Mouse (Mus musculus): ENCODE results near the gene Akap8. TPM values are rescaled to one million over a fixed set of nuclear protein-coding genes. Genes with fewer than 3 reads are reported as not detected.

Gene Akap8
- total RNA-seq, 2 experiments from 2014 or later, result 71.1 to 94.8 TPM

DNA sequence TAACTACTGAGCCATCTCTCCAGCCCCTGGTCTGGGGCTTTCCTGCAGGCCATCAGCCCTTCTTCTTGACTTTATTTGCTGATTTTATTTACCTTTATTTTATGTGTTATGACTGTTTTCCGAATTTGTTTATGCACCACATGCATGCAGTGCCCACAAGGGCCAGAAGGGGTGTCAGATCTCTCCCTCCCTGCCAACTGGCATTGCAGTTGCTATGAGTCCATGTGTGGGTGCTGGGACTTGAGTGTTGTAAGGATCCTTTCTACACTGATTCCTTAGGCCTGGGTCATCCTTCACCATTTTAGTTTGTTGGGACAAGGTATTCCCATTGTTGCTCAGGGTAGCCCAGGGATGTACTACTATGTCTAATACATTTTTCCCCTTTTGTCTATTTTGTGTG is 22.9 kb downstream of the Akap8 start:
- intact Hi-C loops (cut with DNase I), result no loop called here
- no peak for DNase-seq (ENCODE audit: low spot score in 2 of 2)

- intact Hi-C loops (cut with DNase I), result no loop called here
- DNase-seq (ENCODE audit: low spot score in 2 of 2), result no peak
Observed at GRCm38 (mm10) chr17:32295901-32296300, 25.1 kb downstream of the Akap8 start.

GRCm38 (mm10) chr17:32295160-32295559 is 25.9 kb downstream of the Akap8 start:
- intact Hi-C loops (cut with DNase I), result no loop called here
- no peak for DNase-seq (ENCODE audit: low spot score in 2 of 2)

DNA sequence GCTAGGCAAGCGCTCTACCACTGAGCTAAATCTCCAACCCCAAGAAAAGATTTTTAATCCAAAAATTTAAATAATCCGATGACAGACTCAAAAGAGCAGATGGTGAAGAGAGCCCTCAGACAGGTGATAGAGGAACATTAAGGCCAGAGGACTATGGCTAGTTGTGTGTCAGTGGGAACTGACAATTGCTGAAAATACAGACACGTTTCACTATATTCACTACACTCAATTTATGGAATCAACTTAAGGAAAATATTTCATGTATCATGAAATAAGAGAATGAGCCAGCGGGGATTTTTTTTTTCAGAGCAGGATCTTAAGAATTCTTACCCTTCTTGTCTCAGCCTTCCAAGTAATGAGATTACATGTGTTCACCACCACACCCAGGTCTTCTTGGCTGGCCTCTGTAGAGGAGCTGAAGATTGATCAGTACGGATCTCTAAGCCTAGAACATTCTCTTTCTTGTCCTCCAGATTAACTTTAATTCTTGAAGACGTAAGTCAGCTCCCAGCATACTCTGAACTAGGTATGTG is 35.8 kb downstream of the Akap8 start:
- intact Hi-C loops (cut with DNase I), result loop anchor here (10.0 kb wide), 1 partner anchor 140 kb away; no protein-coding TSS in a partner anchor
- no peak for DNase-seq (ENCODE audit: low spot score in 2 of 2)

- intact Hi-C loops (cut with DNase I), result loop anchor here (1.0 to 10.0 kb wide), 3 partner anchors 36 to 140 kb away; no protein-coding TSS in a partner anchor
- peak; percentile 94 to 96 for DNase-seq (ENCODE audit: low spot score in 2 of 2)
Observed at GRCm38 (mm10) chr17:32284262-32285137, 36.5 kb downstream of the Akap8 start, which contains the start of gene Brd4. Brd4 (minus strand) TSS chr17:32284722.

DNA sequence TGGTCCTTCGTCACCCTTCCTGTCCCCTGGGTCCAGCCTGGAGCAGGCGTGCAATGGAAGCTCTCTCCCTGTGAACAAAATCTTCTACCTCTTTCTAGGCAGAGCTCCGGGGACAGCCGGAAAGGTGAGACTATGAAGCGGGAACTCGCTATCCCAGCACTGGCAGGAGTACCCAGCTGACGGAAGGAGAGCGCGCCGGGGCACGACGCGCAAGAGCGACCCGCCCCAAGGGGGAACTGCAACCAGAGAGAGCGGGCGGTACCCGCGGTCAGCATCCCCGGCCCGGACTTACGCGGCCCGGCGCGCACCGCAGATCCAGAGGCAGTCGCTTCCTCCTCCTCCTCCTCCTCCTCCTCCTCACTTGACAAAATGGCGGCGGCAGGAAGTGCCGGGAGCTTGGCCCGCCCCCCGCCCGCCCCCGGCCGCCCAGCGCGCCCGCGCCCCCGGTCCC is 37.2 kb downstream of the Akap8 start:
- peak; percentile 38 to 59 for DNase-seq (ENCODE audit: low spot score in 2 of 2)
- intact Hi-C loops (cut with DNase I), result loop anchor here (1.0 to 10.0 kb wide), 3 partner anchors 37 to 139 kb away; no protein-coding TSS in a partner anchor

DNA sequence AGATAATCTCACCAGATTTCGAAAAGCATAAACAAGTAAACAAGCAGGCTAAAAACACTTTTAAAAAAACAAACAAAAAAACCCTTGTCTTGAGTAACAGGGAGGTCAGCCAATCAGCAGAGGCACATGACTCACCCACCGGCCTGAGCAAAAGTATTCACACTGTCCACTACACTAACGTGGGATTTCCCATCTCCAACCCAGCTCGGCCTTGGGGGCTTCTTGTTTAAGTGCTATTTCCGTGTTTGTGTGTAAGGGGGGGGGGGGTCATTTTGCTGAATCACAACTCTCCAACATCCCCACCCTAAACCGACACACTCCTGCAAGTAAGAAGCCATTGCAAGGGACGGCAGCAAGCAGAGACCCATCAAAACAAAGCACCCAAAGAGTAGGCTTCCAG is 37.7 kb downstream of the Akap8 start:
- DNase-seq (ENCODE audit: low spot score in 2 of 2), result no peak
- intact Hi-C loops (cut with DNase I), result loop anchor here (5.0 to 10.0 kb wide), 2 partner anchors 46 to 139 kb away; no protein-coding TSS in a partner anchor

- intact Hi-C loops (cut with DNase I), result loop anchor here (5.0 to 10.0 kb wide), 2 partner anchors 44 to 137 kb away; no protein-coding TSS in a partner anchor
Observed at GRCm38 (mm10) chr17:32281611-32282310, 39.3 kb downstream of the Akap8 start.

DNA sequence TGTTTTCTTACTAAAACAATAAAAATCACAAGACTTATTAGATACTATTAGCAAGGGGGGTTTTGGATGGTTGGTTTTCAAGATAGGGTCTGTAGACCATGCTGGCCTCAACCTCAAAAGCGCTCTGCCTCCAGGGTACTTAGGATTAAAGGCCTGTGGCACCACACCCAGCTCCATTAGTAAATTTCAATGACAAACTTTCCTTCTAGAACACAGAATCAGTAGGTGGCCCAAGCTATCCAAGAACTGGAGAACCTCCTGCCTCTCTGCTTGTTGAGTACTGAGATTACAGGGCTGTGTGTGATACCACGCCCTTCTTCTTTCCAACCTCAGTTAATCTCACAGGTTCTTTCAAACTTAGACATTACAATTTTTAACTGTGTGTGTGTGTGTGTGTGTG is 39.9 kb downstream of the Akap8 start:
- intact Hi-C loops (cut with DNase I), result loop anchor here (5.0 to 10.0 kb wide), 2 partner anchors 44 to 136 kb away; no protein-coding TSS in a partner anchor
- DNase-seq (ENCODE audit: low spot score in 2 of 2), result no peak

More at GRCm38 (mm10) chr17:32281611-32282310, 39.3 kb downstream of the Akap8 start:
- no peak for DNase-seq (ENCODE audit: low spot score in 2 of 2)

- DNase-seq (ENCODE audit: low spot score in 2 of 2), result no peak
Observed at GRCm38 (mm10) chr17:32280575-32280974, 40.5 kb downstream of the Akap8 start.

DNA sequence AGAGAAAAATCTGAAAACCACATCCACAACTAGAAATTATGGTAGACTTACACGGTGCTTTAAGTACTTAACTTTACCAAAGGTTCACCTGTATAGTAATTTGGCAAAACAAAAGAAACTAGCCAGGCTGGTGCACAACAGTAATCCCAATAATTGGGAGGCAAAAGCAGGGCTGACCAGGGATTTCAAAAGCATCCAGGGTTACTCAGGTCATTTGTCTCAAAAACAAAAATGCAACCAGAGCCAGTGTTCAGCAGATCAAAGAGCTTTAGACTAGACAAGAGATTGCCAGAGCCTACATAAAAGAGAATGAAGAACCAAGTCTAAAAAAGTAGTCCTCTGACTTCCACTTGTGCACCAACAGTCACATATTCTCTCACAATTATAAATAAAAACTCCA is 43.8 kb downstream of the Akap8 start:
- intact Hi-C loops (cut with DNase I), result no loop called here

More at GRCm38 (mm10) chr17:32280575-32280974, 40.5 kb downstream of the Akap8 start:
- intact Hi-C loops (cut with DNase I), result loop anchor here (5.0 to 10.0 kb wide), 2 partner anchors 43 to 136 kb away; no protein-coding TSS in a partner anchor

DNA sequence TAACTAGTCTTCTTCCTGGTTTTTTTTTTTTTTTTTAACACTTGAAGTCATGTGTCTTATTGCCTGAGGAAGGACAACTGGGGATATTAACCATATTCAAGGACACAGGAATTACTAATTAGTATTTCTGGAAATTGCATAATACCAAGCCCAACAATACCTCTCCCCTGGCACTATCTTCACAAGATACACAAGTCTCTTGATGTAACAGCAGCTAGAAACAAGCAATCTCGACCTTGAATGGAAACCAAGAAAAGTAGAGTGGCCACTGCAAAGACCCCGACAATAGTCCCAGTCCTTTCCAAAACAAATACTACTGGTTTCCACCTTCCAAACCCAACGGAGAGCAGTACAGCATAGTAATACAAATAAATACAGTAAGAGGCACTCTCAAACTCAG is 45.5 kb downstream of the Akap8 start:
- no peak for DNase-seq (ENCODE audit: low spot score in 2 of 2)
- intact Hi-C loops (cut with DNase I), result no loop called here

More for the DNA sequence above, 43.8 kb downstream of the Akap8 start:
- DNase-seq (ENCODE audit: low spot score in 2 of 2), result no peak

DNA sequence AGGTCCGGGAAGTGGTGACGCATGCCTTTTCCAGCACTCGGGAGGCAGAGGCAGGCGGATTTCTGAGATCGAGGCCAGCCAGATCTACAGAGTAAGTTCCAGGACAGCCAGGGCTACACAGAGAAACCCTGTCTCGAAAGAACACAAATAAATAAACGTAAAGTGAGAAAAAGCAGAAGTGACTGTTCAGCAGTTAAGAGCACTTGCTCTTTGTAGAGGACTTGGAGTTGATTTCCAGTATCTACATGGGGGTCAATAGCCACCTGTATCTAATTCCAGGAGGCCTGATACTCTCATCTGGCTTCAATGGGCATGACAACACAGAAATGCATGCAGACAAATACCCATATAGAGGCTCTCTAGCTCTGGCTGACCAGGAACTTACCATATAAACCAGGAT is 51.9 kb downstream of the Akap8 start:
- no peak for DNase-seq (ENCODE audit: low spot score in 2 of 2)

DNA sequence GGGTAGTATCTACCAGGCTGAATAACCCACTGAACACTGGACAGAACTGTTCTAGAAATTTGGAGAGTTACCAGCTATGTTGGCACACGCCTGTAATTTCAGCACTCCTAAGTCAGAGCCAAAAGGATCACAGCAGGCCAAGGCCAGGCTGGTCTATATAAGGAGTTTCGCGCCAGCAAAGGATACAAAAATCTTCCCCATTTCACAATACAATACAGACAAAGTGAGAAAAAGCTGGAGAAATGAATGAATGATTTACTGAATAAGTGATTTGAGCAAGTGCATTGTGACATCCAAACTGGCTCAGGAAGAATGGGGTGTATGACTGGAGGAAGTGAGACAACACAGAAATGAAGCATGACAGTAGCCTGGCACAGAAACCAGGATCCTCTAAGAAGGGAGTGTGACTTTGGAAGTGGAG is 52.5 kb downstream of the Akap8 start:
- no peak for DNase-seq (ENCODE audit: low spot score in 2 of 2)
- intact Hi-C loops (cut with DNase I), result no loop called here

More for the DNA sequence above, 51.9 kb downstream of the Akap8 start:
- intact Hi-C loops (cut with DNase I), result no loop called here

- intact Hi-C loops (cut with DNase I), result no loop called here
- no peak for DNase-seq (ENCODE audit: low spot score in 2 of 2)
Observed at GRCm38 (mm10) chr17:32268096-32268495, 52.9 kb downstream of the Akap8 start.

- intact Hi-C loops (cut with DNase I), result no loop called here
- no peak for DNase-seq (ENCODE audit: low spot score in 2 of 2)
Observed at GRCm38 (mm10) chr17:32267617-32268016, 53.4 kb downstream of the Akap8 start.

DNA sequence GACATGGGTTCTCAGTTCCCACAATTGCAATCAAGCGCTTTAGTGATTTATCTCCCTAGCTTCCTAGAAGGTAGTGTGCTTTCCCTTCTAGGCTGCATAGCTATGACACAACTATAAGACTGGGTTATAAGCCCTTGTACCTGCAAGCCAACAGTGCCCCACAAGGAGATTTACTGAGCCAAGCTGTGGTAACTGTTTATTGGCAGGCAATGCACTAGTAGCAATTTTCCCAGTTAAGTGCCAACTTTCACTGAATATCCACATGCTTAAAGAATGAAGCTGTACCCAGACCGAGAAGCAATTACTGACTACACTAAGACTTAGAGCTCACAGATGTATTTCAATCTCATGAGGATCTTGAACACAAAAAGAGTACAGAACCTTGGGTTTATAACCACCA is 57.4 kb downstream of the Akap8 start:
- intact Hi-C loops (cut with DNase I), result no loop called here
- no peak for DNase-seq (ENCODE audit: low spot score in 2 of 2)

GRCm38 (mm10) chr17:32262831-32263559 is 58.0 kb downstream of the Akap8 start:
- peak in 1 of 2 experiments; percentile 38 for DNase-seq (ENCODE audit: low spot score in 2 of 2)
- intact Hi-C loops (cut with DNase I), result no loop called here

DNA sequence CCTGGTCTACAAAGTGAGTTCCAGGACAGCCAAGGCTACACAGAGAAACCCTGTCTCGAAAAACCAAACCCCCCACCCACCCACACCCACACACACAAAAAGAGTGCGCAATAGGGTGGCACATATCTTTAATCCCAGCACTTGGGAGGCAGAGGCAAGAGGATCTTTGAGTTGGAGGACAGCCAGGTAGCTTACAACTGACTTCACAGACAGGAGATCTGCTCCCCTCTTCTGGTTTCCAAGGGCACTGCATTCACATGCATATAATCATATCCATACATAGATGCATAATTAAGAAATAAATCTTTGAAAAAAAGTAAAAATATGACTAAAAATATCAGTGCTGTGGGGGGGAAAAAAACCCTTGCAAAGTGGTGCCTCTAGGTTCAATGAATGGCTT is 62.2 kb downstream of the Akap8 start:
- intact Hi-C loops (cut with DNase I), result no loop called here
- no peak for DNase-seq (ENCODE audit: low spot score in 2 of 2)

Data from left cerebral cortex, postnatal 25 days (tissue).